Mouse (Mus musculus) heart, postnatal 25 days (tissue): ENCODE data around the gene Mdga1. TPM values are rescaled to one million over a fixed set of nuclear protein-coding genes. Genes with fewer than 3 reads are reported as not detected.

Source experiments
- DNase-seq: peaks from one replicate; pipeline ENCODE4 v3.0.0; 2022; ENCODE audit warnings: low spot score
- intact Hi-C: fragments of 180-260 bp; cut with DNase I; formaldehyde crosslinking; loops from one replicate; pipeline ENCODE4 v1.15.1; 2025
- total RNA-seq, 2 experiments: library from RNA; stranded (reverse); gene quantifications; 2 replicates each; pipeline ENCODE4 v1.2.3; 2021

Gene Mdga1
- total RNA-seq, 2 experiments from 2014 or later: 14.0 to 18.3 TPM

- peak; percentile 2 for DNase-seq
- intact Hi-C loops: loop anchor here (5.0 to 10.0 kb wide), 2 partner anchors 218 to 566 kb away; no protein-coding TSS in a partner anchor
Measured at GRCm38 (mm10) chr17:29888981-29889980, 80.6 kb downstream of the Mdga1 start.

GRCm38 (mm10) chr17:29887881-29888826, 81.7 kb downstream of the Mdga1 start:
- DNase-seq: peak; percentile 7
- intact Hi-C loops: loop anchor here (5.0 to 10.0 kb wide), 2 partner anchors 219 to 567 kb away; no protein-coding TSS in a partner anchor

GRCm38 (mm10) chr17:29887271-29887880, 82.5 kb downstream of the Mdga1 start:
- peak; percentile 24 for DNase-seq
- intact Hi-C loops: loop anchor here (5.0 to 10.0 kb wide), 2 partner anchors 220 to 567 kb away; no protein-coding TSS in a partner anchor

- intact Hi-C loops: loop anchor here (5.0 to 10.0 kb wide), 2 partner anchors 221 to 568 kb away; no protein-coding TSS in a partner anchor
- DNase-seq: no peak
Measured at GRCm38 (mm10) chr17:29886655-29887251, 83.1 kb downstream of the Mdga1 start.

GRCm38 (mm10) chr17:29886061-29886460, 83.8 kb downstream of the Mdga1 start:
- no peak for DNase-seq
- intact Hi-C loops: loop anchor here (5.0 to 10.0 kb wide), 2 partner anchors 221 to 569 kb away; no protein-coding TSS in a partner anchor

- intact Hi-C loops: loop anchor here (10.0 kb wide), 1 partner anchor 570 kb away; no protein-coding TSS in a partner anchor
- DNase-seq: no peak
Measured at GRCm38 (mm10) chr17:29884596-29884995, 85.3 kb downstream of the Mdga1 start.

GRCm38 (mm10) chr17:29883351-29883750, 86.5 kb downstream of the Mdga1 start:
- no peak for DNase-seq
- intact Hi-C loops: loop anchor here (1.0 to 10.0 kb wide), 3 partner anchors 179 to 571 kb away; no protein-coding TSS in a partner anchor

GRCm38 (mm10) chr17:29882885-29883284, 87.0 kb downstream of the Mdga1 start:
- intact Hi-C loops: loop anchor here (1.0 to 10.0 kb wide), 4 partner anchors 178 to 572 kb away; no protein-coding TSS in a partner anchor
- no peak for DNase-seq

- no peak for DNase-seq
- intact Hi-C loops: loop anchor here (2.0 to 10.0 kb wide), 2 partner anchors 83 to 575 kb away; no protein-coding TSS in a partner anchor
Measured at GRCm38 (mm10) chr17:29880251-29880650, 89.6 kb downstream of the Mdga1 start.

GRCm38 (mm10) chr17:29878990-29879389, 90.9 kb downstream of the Mdga1 start:
- no peak for DNase-seq
- intact Hi-C loops: no loop called here

GRCm38 (mm10) chr17:29874082-29874679, 95.7 kb downstream of the Mdga1 start:
- no peak for DNase-seq
- intact Hi-C loops: no loop called here

GRCm38 (mm10) chr17:29873580-29874015, 96.3 kb downstream of the Mdga1 start:
- peak; percentile 36 for DNase-seq
- intact Hi-C loops: no loop called here

GRCm38 (mm10) chr17:29870316-29870715, 99.6 kb downstream of the Mdga1 start:
- intact Hi-C loops: no loop called here
- no peak for DNase-seq

- intact Hi-C loops: no loop called here
- no peak for DNase-seq
Measured at GRCm38 (mm10) chr17:29865914-29866313, 104.0 kb downstream of the Mdga1 start.

GRCm38 (mm10) chr17:29864440-29864839, 105.4 kb downstream of the Mdga1 start:
- intact Hi-C loops: no loop called here
- DNase-seq: no peak

- intact Hi-C loops: loop anchor here (5.0 kb wide), 1 partner anchor 63 kb away; no protein-coding TSS in a partner anchor
- DNase-seq: no peak
Measured at GRCm38 (mm10) chr17:29859788-29860283, 110.1 kb downstream of the Mdga1 start.

- DNase-seq: no peak
- intact Hi-C loops: loop anchor here (5.0 kb wide), 1 partner anchor 61 kb away; no protein-coding TSS in a partner anchor
Measured at GRCm38 (mm10) chr17:29858764-29859163, 111.1 kb downstream of the Mdga1 start.
